Mouse (Mus musculus): ENCODE measurements around the gene 4931406P16Rik.

DNA sequence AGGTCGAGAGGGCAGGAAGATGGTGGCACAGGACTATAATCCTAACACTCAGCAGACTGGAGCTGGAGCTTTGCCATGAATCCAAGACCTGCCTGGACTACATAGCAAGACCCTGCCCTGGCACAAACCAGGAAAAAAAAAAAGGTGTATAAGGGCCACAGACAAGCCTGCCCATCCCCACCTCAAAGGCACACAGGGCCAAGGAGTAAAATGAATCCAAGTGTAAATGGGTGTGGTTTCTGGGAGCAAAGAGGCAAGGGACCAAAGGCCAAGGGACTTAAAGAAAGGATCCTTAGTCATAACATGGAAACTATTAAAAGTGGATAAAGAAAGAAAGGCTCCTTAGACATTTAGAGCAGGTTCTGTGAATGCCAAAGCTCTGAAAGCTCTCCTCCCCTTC, 94.9 kb downstream of the 4931406P16Rik start:
- TF ChIP-seq POLR2A (IDR thresholded peaks at IDR 0.05; ENCODE audit: control insufficient read depth, extremely low read depth, insufficient read depth, low read length, poor library complexity) (no peak), CTCF (IDR thresholded peaks at IDR 0.05; ENCODE audit: borderline replicate concordance, control insufficient read depth, extremely low read depth, insufficient read depth, low read length, poor library complexity) (no peak)

All from thymus, adult 2 months (tissue).